Mouse (Mus musculus) hindbrain, embryonic 14.5 days (tissue): ENCODE measurements around the gene Cda. TPM values are rescaled to one million over a fixed set of nuclear protein-coding genes. Genes with fewer than 3 reads are reported as not detected.

Source experiments
- ATAC-seq: fragments of 200-750 bp; cut with Nextera tagmentation; 2 replicates; pipeline ENCODE4 v1.8.0; 2017; ENCODE audit warnings: moderate number of reproducible peaks, mild to moderate bottlenecking, moderate TSS enrichment, moderate library complexity; ENCODE audit not compliant: low FRiP score
- DNase-seq: peaks from one replicate; pipeline ENCODE4 v3.0.0-alpha.2; 2015; ENCODE audit warnings: low spot score
- H3K27ac ChIP-seq: fragments of 300-500 bp; sonication (generic); 2 replicates; pipeline ENCODE4 v1.5.1; 2014; ENCODE audit warnings: mild to moderate bottlenecking, moderate library complexity
- H3K27me3 ChIP-seq: fragments of 300-500 bp; sonication (generic); 2 replicates; pipeline ENCODE4 v1.6.1; 2014; ENCODE audit warnings: mild to moderate bottlenecking, low read length, mixed read lengths; ENCODE audit not compliant: control insufficient read depth, insufficient read depth
- H3K36me3 ChIP-seq: fragments of 300-500 bp; sonication (generic); replicated peaks from 2 replicates; pipeline ENCODE4 v1.6.1; 2014; ENCODE audit not compliant: control insufficient read depth, insufficient read depth
- H3K4me1 ChIP-seq: fragments of 300-500 bp; sonication (generic); replicated peaks from 2 replicates; pipeline ENCODE4 v1.6.1; 2014; ENCODE audit warnings: antibody characterized with exemption, low read length, mixed read lengths; ENCODE audit not compliant: control insufficient read depth, insufficient read depth
- H3K4me2 ChIP-seq: fragments of 300-500 bp; sonication (generic); replicated peaks from 2 replicates; pipeline ENCODE4 v1.6.1; 2014; ENCODE audit warnings: mild to moderate bottlenecking, moderate library complexity
- H3K4me3 ChIP-seq: fragments of 300-500 bp; sonication (generic); replicated peaks from 2 replicates; pipeline ENCODE4 v1.5.1; 2014; ENCODE audit warnings: mild to moderate bottlenecking, low read length
- H3K9ac ChIP-seq: fragments of 300-500 bp; sonication (generic); 2 replicates; pipeline ENCODE4 v1.6.1; 2014
- H3K9me3 ChIP-seq: fragments of 300-500 bp; sonication (generic); 2 replicates; pipeline ENCODE4 v1.6.1; 2016; ENCODE audit warnings: low read length; ENCODE audit not compliant: control insufficient read depth
- WGBS: fragments of 180-500 bp; shearing (Covaris S2); extraction: QIAGEN DNeasy Blood & Tissue Kit; methylation state at CpG from one replicate; pipeline ENCODE4 v1.1.7; 2014; 5-methylcytosine and 5-hydroxymethylcytosine counted together
- microRNA-seq: library from miRNA; unstranded; fragments of <30 nt; microRNA quantifications from one replicate; pipeline ENCODE4, GENCODE M21; 2016
- polyA plus RNA-seq: library from polyadenylated mRNA; unstranded; fragments of >200 nt; fragmentation: Nextera tagmentation; extraction: Ambion mirVana; gene quantifications from 2 replicates; pipeline ENCODE4 v1.2.1, GENCODE M21; 2014

Cda gene
- polyA plus RNA-seq, 1 experiment from 2014 or later, result 6.4 TPM

GRCm38 (mm10) chr4:138293261-138293948, 74.4 kb downstream of the Cda start:
- DNase-seq (peak; percentile 74), ATAC-seq (peak; percentile 89)
- Histone ChIP-seq H3K9ac (0 out of 2 replicates have a peak overlapping the region, but pooled peaks have one; percentile 17), H3K36me3 (no peaks in the 10 kb centered on the region), H3K4me3 (no peak overlapping the region), H3K9me3 (no peaks in the 10 kb centered on the region), H3K4me2 (peak overlapping the region; percentile 19; the same call in 1 of the 2 replicates), H3K27me3 (no peaks in the 10 kb centered on the region), H3K27ac (peak overlapping the region; percentile 91), H3K4me1 (no peaks in the 10 kb centered on the region)
- WGBS, result 56% methylated on average over 18 of the region's 18 CpGs

- Histone ChIP-seq H3K9ac (no peak overlapping the region), H3K27me3 (no peaks in the 10 kb centered on the region), H3K4me2 (no peak overlapping the region), H3K4me1 (no peaks in the 10 kb centered on the region), H3K4me3 (no peak overlapping the region), H3K9me3 (no peaks in the 10 kb centered on the region), H3K36me3 (no peaks in the 10 kb centered on the region), H3K27ac (0 out of 2 replicates have a peak overlapping the region, but pooled peaks have one; percentile 47)
- DNase-seq (no peak), ATAC-seq (no peak)
- 85% methylated on average over 13 of the region's 13 CpGs for WGBS
Observed at GRCm38 (mm10) chr4:138292028-138292427, 75.8 kb downstream of the Cda start.

GRCm38 (mm10) chr4:138288691-138289090, 79.1 kb downstream of the Cda start:
- Histone ChIP-seq H3K4me1 (0 out of 2 replicates have a peak, but pooled peaks cover 3% of the 10 kb centered on the region), H3K9me3 (no peaks in the 10 kb centered on the region), H3K9ac (no peak overlapping the region), H3K4me2 (no peak overlapping the region), H3K36me3 (no peaks in the 10 kb centered on the region), H3K27ac (peak overlapping the region; percentile 9; the same call in 1 of the 2 replicates), H3K4me3 (no peak overlapping the region), H3K27me3 (no peaks in the 10 kb centered on the region)
- ATAC-seq, result no peak
- 91% methylated on average over 7 of the region's 7 CpGs for WGBS
- DNase-seq, result no peak

Small RNA genes within 50 kb of the gene (microRNA-seq; reads per million reads assigned to microRNA genes)
- gene Gm27646, result not detected
- 2.9 reads per million, percentile 11 among the genes with 10 or more reads in this experiment for gene Mir7019

Other genes with a start within 250 kb of the Cda start
- gene Hp1bp3, start 151.7 kb downstream of the Cda start, polyA plus RNA-seq, result 195 and 200 TPM in 2 replicates
- 12.0 and 13.1 TPM in 2 replicates for gene Sh2d5, start 117.6 kb downstream of the Cda start, polyA plus RNA-seq
- 2.7 and 3.2 TPM in 2 replicates for gene Kif17, start 117.6 kb downstream of the Cda start, polyA plus RNA-seq
- 197 and 208 TPM in 2 replicates for gene Ddost, start 63.3 kb downstream of the Cda start, polyA plus RNA-seq
- gene Pink1, start 41.7 kb downstream of the Cda start, polyA plus RNA-seq, result 53.4 and 57.4 TPM in 2 replicates
- gene Fam43b, start 28.5 kb upstream of the Cda start, polyA plus RNA-seq, result 8.8 and 13.6 TPM in 2 replicates
- 18.5 and 23.1 TPM in 2 replicates for gene Mul1, start 66.7 kb upstream of the Cda start, polyA plus RNA-seq
- gene Camk2n1, start 86.3 kb upstream of the Cda start, polyA plus RNA-seq, result 17.1 and 17.2 TPM in 2 replicates